Comparison of ENCODE assay signal across 8 mouse cellular contexts in the genomic region with DNA sequence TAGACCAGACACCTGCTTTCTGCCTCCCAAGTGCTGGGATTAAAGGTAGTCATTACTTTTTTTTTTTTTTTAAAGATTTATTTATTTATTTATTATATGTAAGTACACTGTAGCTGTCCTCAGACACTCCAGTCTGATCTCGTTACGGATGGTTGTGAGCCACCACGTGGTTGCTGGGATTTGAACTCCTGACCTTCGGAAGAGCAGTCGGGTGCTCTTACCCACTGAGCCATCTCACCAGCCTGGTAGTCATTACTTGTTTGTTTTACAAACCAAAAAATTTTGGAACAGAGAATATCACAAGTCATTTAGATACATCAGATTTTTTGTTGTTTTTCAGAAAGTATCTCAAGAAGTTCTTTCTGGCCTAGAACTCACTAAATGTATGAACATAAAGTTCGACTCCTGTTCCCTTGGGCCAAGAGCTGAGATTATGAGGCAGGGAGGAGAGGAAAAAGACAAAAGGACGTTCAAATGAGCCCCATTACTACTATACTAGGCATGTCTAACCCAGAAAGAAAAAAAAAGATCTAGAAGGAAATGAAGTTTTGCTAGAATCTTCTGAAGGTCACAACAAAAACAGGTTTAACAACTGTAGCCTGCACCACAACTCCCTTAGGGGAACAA. TPM values are rescaled to one million over a fixed set of nuclear protein-coding genes. Genes with fewer than 3 reads are reported as not detected.
DNase-seq lines count a peak whose midpoint lies in the region; ATAC-seq and TF ChIP-seq lines count a peak whose summit lies in the region.
"Not testable (repeated sequence)": the region's sequence is repeated elsewhere in the genome, so short reads cannot be mapped to it uniquely, and the experiment has no call there.

No protein-coding gene starts in this region.

- H3K36me3 ChIP-seq in CH12.LX (replicated peaks in 1 of 2; ENCODE audit: control insufficient read depth in 1 of 2, insufficient read depth in 1 of 2, low read length in 1 of 2), result peaks cover 0 to 11% of the 10 kb centered on the region in 2 experiments
- not testable (repeated sequence) for H3K36me3 ChIP-seq in embryonic facial prominence, embryonic 13.5 days; hindbrain, embryonic 12.5 days; kidney, embryonic 14.5 days (ENCODE audit: control insufficient read depth, insufficient read depth, low read length); liver, embryonic 11.5 days (ENCODE audit: control insufficient read depth, insufficient read depth, low read length); neural tube, embryonic 14.5 days (ENCODE audit: control insufficient read depth, insufficient read depth, low read length)
- H3K36me3 ChIP-seq in megakaryocyte, embryonic 14.5 days (replicated peaks; ENCODE audit: low read length), result peaks cover 12% of the 10 kb centered on the region

- H3K4me3 ChIP-seq in CH12.LX (replicated peaks in 1 of 3; ENCODE audit: low read depth in 2 of 3, low read length in 2 of 3, poor library complexity in 1 of 3), result peak overlapping the region; percentile 69 to 76 (median 73)
- peak overlapping the region; percentile 82 for H3K4me3 ChIP-seq in embryonic facial prominence, embryonic 13.5 days
- peak overlapping the region; percentile 97 for H3K4me3 ChIP-seq in gastrocnemius, adult 2 months
- H3K4me3 ChIP-seq in hindbrain, embryonic 12.5 days, result peak overlapping the region; percentile 66
- H3K4me3 ChIP-seq in kidney, embryonic 14.5 days (ENCODE audit: low read length), result peak overlapping the region; percentile 74
- peak overlapping the region; percentile 74 for H3K4me3 ChIP-seq in liver, embryonic 11.5 days (ENCODE audit: low read depth, low read length)
- peak overlapping the region; percentile 97 for H3K4me3 ChIP-seq in megakaryocyte, embryonic 14.5 days (replicated peaks)
- H3K4me3 ChIP-seq in neural tube, embryonic 14.5 days (ENCODE audit: low read depth, low read length), result peak overlapping the region; percentile 86

- intact Hi-C loops in gastrocnemius, adult 2 months (cut with DNase I), result loop anchor here (10.0 kb wide), 1 partner anchor 336 kb away; a partner anchor contains a TSS

- TF ChIP-seq CTCF in CH12.LX (conservative IDR thresholded peaks at IDR 0.05 in 1 of 2, IDR thresholded peaks at IDR 0.05 in 1 of 2; ENCODE audit: low read depth in 2 of 2, low read length in 2 of 2); gastrocnemius, adult 2 months (IDR thresholded peaks at IDR 0.05): not testable (repeated sequence)

- H3K27ac ChIP-seq in CH12.LX (ENCODE audit: insufficient read depth, low read depth), result peak overlapping the region; percentile 91
- H3K27ac ChIP-seq in embryonic facial prominence, embryonic 13.5 days, result peak overlapping the region; percentile 99
- peak overlapping the region; percentile 99 for H3K27ac ChIP-seq in gastrocnemius, adult 2 months
- peak overlapping the region; percentile 96 for H3K27ac ChIP-seq in hindbrain, embryonic 12.5 days
- peak overlapping the region; percentile 99 for H3K27ac ChIP-seq in kidney, embryonic 14.5 days (ENCODE audit: low read depth, low read length)
- peak overlapping the region; percentile 99 for H3K27ac ChIP-seq in liver, embryonic 11.5 days (ENCODE audit: low read depth, low read length)
- peak overlapping the region; percentile 98 for H3K27ac ChIP-seq in neural tube, embryonic 14.5 days (ENCODE audit: low read depth, low read length)

- H3K27me3 ChIP-seq in CH12.LX (replicated peaks); embryonic facial prominence, embryonic 13.5 days; hindbrain, embryonic 12.5 days; kidney, embryonic 14.5 days (ENCODE audit: control insufficient read depth, insufficient read depth, low read length); liver, embryonic 11.5 days (replicated peaks; ENCODE audit: control insufficient read depth, insufficient read depth, low read length); megakaryocyte, embryonic 14.5 days (replicated peaks); neural tube, embryonic 14.5 days (ENCODE audit: control insufficient read depth, insufficient read depth, low read length): not testable (repeated sequence)

- ATAC-seq in embryonic facial prominence, embryonic 13.5 days (ENCODE audit: insufficient number of reproducible peaks, insufficient read depth, low FRiP score, low TSS enrichment, low read depth); hindbrain, embryonic 12.5 days (ENCODE audit: low FRiP score); kidney, embryonic 14.5 days (ENCODE audit: low FRiP score, low TSS enrichment); liver, embryonic 11.5 days (replicated peaks; ENCODE audit: low FRiP score); neural tube, embryonic 14.5 days (ENCODE audit: low read depth): not testable (repeated sequence)

- not testable (repeated sequence) for H3K4me1 ChIP-seq in CH12.LX (ENCODE audit: control insufficient read depth in 1 of 2, insufficient read depth in 2 of 2); kidney, embryonic 14.5 days (ENCODE audit: control insufficient read depth, insufficient read depth, low read length)
- H3K4me1 ChIP-seq in embryonic facial prominence, embryonic 13.5 days, result peaks cover 20% of the 10 kb centered on the region
- peaks cover 19% of the 10 kb centered on the region for H3K4me1 ChIP-seq in hindbrain, embryonic 12.5 days
- peaks cover 18% of the 10 kb centered on the region for H3K4me1 ChIP-seq in liver, embryonic 11.5 days (replicated peaks; ENCODE audit: control insufficient read depth, insufficient read depth, low read length)
- H3K4me1 ChIP-seq in megakaryocyte, embryonic 14.5 days, result peaks cover 45% of the 10 kb centered on the region
- H3K4me1 ChIP-seq in neural tube, embryonic 14.5 days (ENCODE audit: control insufficient read depth, insufficient read depth, low read length), result peaks cover 14% of the 10 kb centered on the region; the same call in 1 of the 2 replicates

- TF ChIP-seq EP300 in CH12.LX (IDR thresholded peaks at IDR 0.05; ENCODE audit: low read length), result not testable (repeated sequence)

- dilution Hi-C loops in CH12.LX (cut with MboI; ENCODE audit: extremely low pct_ligation_motif_present, extremely low pct_unique_long_range_greater_than_20kb, low sequenced_read_pairs), result not testable (repeated sequence)

- DNase-seq in CH12.LX (ENCODE audit: extremely low read depth); gastrocnemius, adult 2 months; liver, embryonic 11.5 days (ENCODE audit: low spot score): not testable (repeated sequence)

- in situ Hi-C loops in CH12.LX (cut with MboI; ENCODE audit: low pct_ligation_motif_present, low pct_unique_long_range_greater_than_20kb, low sequenced_read_pairs), result not testable (repeated sequence)

- TF ChIP-seq RAD21 in CH12.LX (IDR thresholded peaks at IDR 0.05; ENCODE audit: low read depth, low read length), result not testable (repeated sequence)

- H3K9me3 ChIP-seq in CH12.LX (replicated peaks; ENCODE audit: low read length); embryonic facial prominence, embryonic 13.5 days; hindbrain, embryonic 12.5 days (replicated peaks); kidney, embryonic 14.5 days (ENCODE audit: control insufficient read depth, low read length); liver, embryonic 11.5 days (ENCODE audit: control insufficient read depth, low read length); megakaryocyte, embryonic 14.5 days; neural tube, embryonic 14.5 days (ENCODE audit: control insufficient read depth, low read length): not testable (repeated sequence)

- H3K9ac ChIP-seq in CH12.LX (ENCODE audit: insufficient read depth, low read depth), result peak overlapping the region; percentile 80
- H3K9ac ChIP-seq in embryonic facial prominence, embryonic 13.5 days, result peak overlapping the region; percentile 97
- H3K9ac ChIP-seq in hindbrain, embryonic 12.5 days, result peak overlapping the region; percentile 98
- peak overlapping the region; percentile 97; the same call in 1 of the 2 replicates for H3K9ac ChIP-seq in kidney, embryonic 14.5 days (ENCODE audit: low read depth, low read length)
- peak overlapping the region; percentile 99 for H3K9ac ChIP-seq in liver, embryonic 11.5 days (ENCODE audit: low read depth, low read length)
- peak overlapping the region; percentile 97; the same call in 1 of the 2 replicates for H3K9ac ChIP-seq in neural tube, embryonic 14.5 days (replicated peaks; ENCODE audit: low read depth, low read length)

- H3K79me2 ChIP-seq in CH12.LX (replicated peaks; ENCODE audit: control insufficient read depth, extremely low read depth, insufficient read depth, poor library complexity, severe bottlenecking), result peaks cover 36% of the 10 kb centered on the region

- not testable (repeated sequence) for TF ChIP-seq POLR2A in CH12.LX (IDR thresholded peaks at IDR 0.05; ENCODE audit: low read depth, low read length)

- 49% methylated on average over 7 of the region's 7 CpGs for WGBS in embryonic facial prominence, embryonic 13.5 days
- 58% methylated on average over 7 of the region's 7 CpGs for WGBS in hindbrain, embryonic 12.5 days
- WGBS in kidney, embryonic 14.5 days, result 42% methylated on average over 7 of the region's 7 CpGs
- 61% methylated on average over 7 of the region's 7 CpGs for WGBS in liver, embryonic 11.5 days
- 43% methylated on average over 7 of the region's 7 CpGs for WGBS in neural tube, embryonic 14.5 days

- H3K4me2 ChIP-seq in CH12.LX (ENCODE audit: insufficient read depth, low read depth, poor library complexity, severe bottlenecking), result peak overlapping the region; percentile 84
- H3K4me2 ChIP-seq in embryonic facial prominence, embryonic 13.5 days, result peak overlapping the region; percentile 68
- H3K4me2 ChIP-seq in hindbrain, embryonic 12.5 days (replicated peaks), result peak overlapping the region; percentile 67
- H3K4me2 ChIP-seq in kidney, embryonic 14.5 days (replicated peaks; ENCODE audit: low read depth, low read length), result peak overlapping the region; percentile 77
- H3K4me2 ChIP-seq in liver, embryonic 11.5 days, result peak overlapping the region; percentile 92
- peak overlapping the region; percentile 56 for H3K4me2 ChIP-seq in neural tube, embryonic 14.5 days (ENCODE audit: low read depth, low read length)

RNA-seq across cellular contexts. Expression of a gene that starts 1.2 kb away (rescaled TPM):
- total RNA-seq in CH12.LX (2012; rRNA removed), result 171 and 266 TPM in 2 replicates
- 380 and 479 TPM in 2 replicates for total RNA-seq in CH12.LX (2014; rRNA removed)
- 687 and 712 TPM in 2 replicates for polyA plus RNA-seq in CH12.LX (2012; ENCODE audit: insufficient read length, low read depth)
- polyA plus RNA-seq in embryonic facial prominence, embryonic 13.5 days (2015; fragmentation: Nextera tagmentation; extraction: Ambion mirVana), result 702 and 727 TPM in 2 replicates
- 10 to 100 TPM; 38.8 to 55.6 TPM for total RNA-seq in gastrocnemius, adult 2 months (2021)
- 662 and 667 TPM in 2 replicates for polyA plus RNA-seq in hindbrain, embryonic 12.5 days (2016; fragmentation: Nextera tagmentation; extraction: Ambion mirVana)
- 691 and 760 TPM in 2 replicates for polyA plus RNA-seq in kidney, embryonic 14.5 days (2014; fragmentation: Nextera tagmentation; extraction: Ambion mirVana)
- 532 and 579 TPM in 2 replicates for polyA plus RNA-seq in liver, embryonic 11.5 days (2014; fragmentation: Nextera tagmentation; extraction: Ambion mirVana)
- 27.5 and 103 TPM in 2 replicates for polyA plus RNA-seq in megakaryocyte, embryonic 14.5 days (2012; ENCODE audit: insufficient read depth, low replicate concordance)
- polyA plus RNA-seq in neural tube, embryonic 14.5 days (2014; fragmentation: Nextera tagmentation; extraction: Ambion mirVana), result 423 and 489 TPM in 2 replicates

RNA-seq across cellular contexts. Expression of a gene that starts 23.4 kb away (rescaled TPM):
- total RNA-seq in CH12.LX (2012; rRNA removed) (25.9 and 29.0 TPM in 2 replicates), CH12.LX (2014; rRNA removed) (56.0 and 56.4 TPM in 2 replicates)
- 50.9 and 56.0 TPM in 2 replicates for polyA plus RNA-seq in CH12.LX (2012; ENCODE audit: insufficient read length, low read depth)
- polyA plus RNA-seq in embryonic facial prominence, embryonic 13.5 days (2015; fragmentation: Nextera tagmentation; extraction: Ambion mirVana), result 114 and 129 TPM in 2 replicates
- 10 to 100 TPM; 26.9 to 29.2 TPM for total RNA-seq in gastrocnemius, adult 2 months (2021)
- polyA plus RNA-seq in hindbrain, embryonic 12.5 days (2016; fragmentation: Nextera tagmentation; extraction: Ambion mirVana), result 150 and 152 TPM in 2 replicates
- 65.5 and 101 TPM in 2 replicates for polyA plus RNA-seq in kidney, embryonic 14.5 days (2014; fragmentation: Nextera tagmentation; extraction: Ambion mirVana)
- polyA plus RNA-seq in liver, embryonic 11.5 days (2014; fragmentation: Nextera tagmentation; extraction: Ambion mirVana), result 83.3 and 90.1 TPM in 2 replicates
- 32.2 and 64.5 TPM in 2 replicates for polyA plus RNA-seq in megakaryocyte, embryonic 14.5 days (2012; ENCODE audit: insufficient read depth, low replicate concordance)
- 82.4 and 99.1 TPM in 2 replicates for polyA plus RNA-seq in neural tube, embryonic 14.5 days (2014; fragmentation: Nextera tagmentation; extraction: Ambion mirVana)

RNA-seq across cellular contexts. Expression of a gene that starts 59.6 kb away (rescaled TPM):
- 25.3 and 37.5 TPM in 2 replicates for total RNA-seq in CH12.LX (2012; rRNA removed)
- 9.1 and 10.6 TPM in 2 replicates for total RNA-seq in CH12.LX (2014; rRNA removed)
- 55.0 and 59.1 TPM in 2 replicates for polyA plus RNA-seq in CH12.LX (2012; ENCODE audit: insufficient read length, low read depth)
- polyA plus RNA-seq in embryonic facial prominence, embryonic 13.5 days (2015; fragmentation: Nextera tagmentation; extraction: Ambion mirVana), result 66.8 and 78.2 TPM in 2 replicates
- total RNA-seq in gastrocnemius, adult 2 months (2021), result 100 to 1,000 TPM in 1 of 2 experiments, 10 to 100 TPM in 1; 32.6 to 103 TPM
- polyA plus RNA-seq in hindbrain, embryonic 12.5 days (2016; fragmentation: Nextera tagmentation; extraction: Ambion mirVana), result 39.0 and 43.6 TPM in 2 replicates
- polyA plus RNA-seq in kidney, embryonic 14.5 days (2014; fragmentation: Nextera tagmentation; extraction: Ambion mirVana), result 37.4 and 45.6 TPM in 2 replicates
- 12.2 and 13.8 TPM in 2 replicates for polyA plus RNA-seq in liver, embryonic 11.5 days (2014; fragmentation: Nextera tagmentation; extraction: Ambion mirVana)
- polyA plus RNA-seq in megakaryocyte, embryonic 14.5 days (2012; ENCODE audit: insufficient read depth, low replicate concordance), result 228 and 253 TPM in 2 replicates
- 59.8 and 81.1 TPM in 2 replicates for polyA plus RNA-seq in neural tube, embryonic 14.5 days (2014; fragmentation: Nextera tagmentation; extraction: Ambion mirVana)
